Mouse (Mus musculus): ENCODE data around the gene Islr. TPM values are rescaled to one million over a fixed set of nuclear protein-coding genes. Genes with fewer than 3 reads are reported as not detected.

Islr gene
- total and polyA plus RNA-seq, 2 experiments, result 1.4 to 7.7 TPM

GRCm38 (mm10) chr9:58125811-58126210 lies 78.3 kb downstream of the Islr start:
- H3K27me3 ChIP-seq (ENCODE audit: control insufficient read depth, insufficient read depth, low read length), result peaks cover 7% of the 10 kb centered on the region
- H3K4me3 ChIP-seq (ENCODE audit: insufficient read depth, low read depth, low read length), result no peak overlapping the region
- 30% methylated on average over 4 of the region's 4 CpGs for WGBS
- no peaks in the 10 kb centered on the region for H3K36me3 ChIP-seq (ENCODE audit: control insufficient read depth, insufficient read depth, low read length)
- H3K9ac ChIP-seq (ENCODE audit: low read depth, low read length), result no peak overlapping the region
- H3K79me2 ChIP-seq (ENCODE audit: control insufficient read depth, insufficient read depth, low read length), result no peaks in the 10 kb centered on the region
- no peak overlapping the region for H3K27ac ChIP-seq (replicated peaks; ENCODE audit: insufficient read depth, low read depth, low read length)
- H3K4me1 ChIP-seq (ENCODE audit: control insufficient read depth, insufficient read depth, low read length), result peaks cover 2% of the 10 kb centered on the region; the same call in 1 of the 2 replicates
- no peak for DNase-seq (ENCODE audit: extremely low read depth, low read depth, low spot score)
- TF ChIP-seq CTCF (IDR thresholded peaks at IDR 0.05; ENCODE audit: low read depth, low read length) (no peak), POLR2A (IDR thresholded peaks at IDR 0.05; ENCODE audit: extremely low read depth, insufficient read depth, low read length) (no peak)

GRCm38 (mm10) chr9:58125085-58125484 lies 79.0 kb downstream of the Islr start:
- peaks cover 2% of the 10 kb centered on the region; the same call in 1 of the 2 replicates for H3K4me1 ChIP-seq (ENCODE audit: control insufficient read depth, insufficient read depth, low read length)
- TF ChIP-seq POLR2A (IDR thresholded peaks at IDR 0.05; ENCODE audit: extremely low read depth, insufficient read depth, low read length), result no peak
- TF ChIP-seq CTCF (IDR thresholded peaks at IDR 0.05; ENCODE audit: low read depth, low read length), result no peak
- no peaks in the 10 kb centered on the region for H3K79me2 ChIP-seq (ENCODE audit: control insufficient read depth, insufficient read depth, low read length)
- no peaks in the 10 kb centered on the region for H3K36me3 ChIP-seq (ENCODE audit: control insufficient read depth, insufficient read depth, low read length)
- DNase-seq (ENCODE audit: extremely low read depth, low read depth, low spot score), result no peak
- H3K4me3 ChIP-seq (ENCODE audit: insufficient read depth, low read depth, low read length), result no peak overlapping the region
- H3K9ac ChIP-seq (ENCODE audit: low read depth, low read length), result no peak overlapping the region
- no peak overlapping the region for H3K27ac ChIP-seq (replicated peaks; ENCODE audit: insufficient read depth, low read depth, low read length)
- WGBS, result 72% methylated on average over 3 of the region's 3 CpGs
- H3K27me3 ChIP-seq (ENCODE audit: control insufficient read depth, insufficient read depth, low read length), result peaks cover 7% of the 10 kb centered on the region

- no peaks in the 10 kb centered on the region for H3K79me2 ChIP-seq (ENCODE audit: control insufficient read depth, insufficient read depth, low read length)
- H3K27me3 ChIP-seq (ENCODE audit: control insufficient read depth, insufficient read depth, low read length), result no peaks in the 10 kb centered on the region
- H3K27ac ChIP-seq (replicated peaks; ENCODE audit: insufficient read depth, low read depth, low read length), result no peak within 1 kb of the TSS
- WGBS, result 19% methylated on average over 2 of the region's 2 CpGs
- H3K9ac ChIP-seq (ENCODE audit: low read depth, low read length), result no peak within 1 kb of the TSS
- H3K4me1 ChIP-seq (ENCODE audit: control insufficient read depth, insufficient read depth, low read length), result peaks cover 7% of the 10 kb centered on the region
- TF ChIP-seq POLR2A (IDR thresholded peaks at IDR 0.05; ENCODE audit: extremely low read depth, insufficient read depth, low read length), result no peak
- no peak for TF ChIP-seq CTCF (IDR thresholded peaks at IDR 0.05; ENCODE audit: low read depth, low read length)
- H3K4me3 ChIP-seq (ENCODE audit: insufficient read depth, low read depth, low read length), result no peak within 1 kb of the TSS
- peak; percentile 4 for DNase-seq (ENCODE audit: extremely low read depth, low read depth, low spot score)
- H3K36me3 ChIP-seq (ENCODE audit: control insufficient read depth, insufficient read depth, low read length), result no peaks in the 10 kb centered on the region
Measured at GRCm38 (mm10) chr9:58118671-58119070, 85.4 kb downstream of the Islr start, which contains the start of gene Ccdc33. Ccdc33 (minus strand) TSS chr9:58118823.

GRCm38 (mm10) chr9:58116024-58116651 lies 88.0 kb downstream of the Islr start:
- TF ChIP-seq CTCF (IDR thresholded peaks at IDR 0.05; ENCODE audit: low read depth, low read length) (no peak), POLR2A (IDR thresholded peaks at IDR 0.05; ENCODE audit: extremely low read depth, insufficient read depth, low read length) (no peak)
- H3K36me3 ChIP-seq (ENCODE audit: control insufficient read depth, insufficient read depth, low read length), result no peaks in the 10 kb centered on the region
- H3K4me1 ChIP-seq (ENCODE audit: control insufficient read depth, insufficient read depth, low read length), result peaks cover 13% of the 10 kb centered on the region
- no peaks in the 10 kb centered on the region for H3K79me2 ChIP-seq (ENCODE audit: control insufficient read depth, insufficient read depth, low read length)
- DNase-seq (ENCODE audit: extremely low read depth, low read depth, low spot score), result peak; percentile 85
- H3K4me3 ChIP-seq (ENCODE audit: insufficient read depth, low read depth, low read length), result no peak overlapping the region
- H3K27ac ChIP-seq (replicated peaks; ENCODE audit: insufficient read depth, low read depth, low read length), result no peak overlapping the region
- H3K27me3 ChIP-seq (ENCODE audit: control insufficient read depth, insufficient read depth, low read length), result no peaks in the 10 kb centered on the region
- 47% methylated on average over 7 of the region's 7 CpGs for WGBS
- no peak overlapping the region for H3K9ac ChIP-seq (ENCODE audit: low read depth, low read length)

GRCm38 (mm10) chr9:58115297-58115925 lies 88.7 kb downstream of the Islr start:
- H3K4me3 ChIP-seq (ENCODE audit: insufficient read depth, low read depth, low read length), result no peak overlapping the region
- no peak overlapping the region for H3K9ac ChIP-seq (ENCODE audit: low read depth, low read length)
- no peaks in the 10 kb centered on the region for H3K27me3 ChIP-seq (ENCODE audit: control insufficient read depth, insufficient read depth, low read length)
- TF ChIP-seq POLR2A (IDR thresholded peaks at IDR 0.05; ENCODE audit: extremely low read depth, insufficient read depth, low read length), result no peak
- DNase-seq (ENCODE audit: extremely low read depth, low read depth, low spot score), result no peak
- 61% methylated on average over 7 of the region's 7 CpGs for WGBS
- H3K79me2 ChIP-seq (ENCODE audit: control insufficient read depth, insufficient read depth, low read length), result no peaks in the 10 kb centered on the region
- H3K27ac ChIP-seq (replicated peaks; ENCODE audit: insufficient read depth, low read depth, low read length), result no peak overlapping the region
- H3K4me1 ChIP-seq (ENCODE audit: control insufficient read depth, insufficient read depth, low read length), result peaks cover 13% of the 10 kb centered on the region
- H3K36me3 ChIP-seq (ENCODE audit: control insufficient read depth, insufficient read depth, low read length), result no peaks in the 10 kb centered on the region

- peaks cover 13% of the 10 kb centered on the region for H3K4me1 ChIP-seq (ENCODE audit: control insufficient read depth, insufficient read depth, low read length)
- H3K4me3 ChIP-seq (ENCODE audit: insufficient read depth, low read depth, low read length), result no peak overlapping the region
- H3K27me3 ChIP-seq (ENCODE audit: control insufficient read depth, insufficient read depth, low read length), result no peaks in the 10 kb centered on the region
- H3K27ac ChIP-seq (replicated peaks; ENCODE audit: insufficient read depth, low read depth, low read length), result no peak overlapping the region
- TF ChIP-seq POLR2A (IDR thresholded peaks at IDR 0.05; ENCODE audit: extremely low read depth, insufficient read depth, low read length) (no peak), CTCF (IDR thresholded peaks at IDR 0.05; ENCODE audit: low read depth, low read length) (no peak)
- 26% methylated on average over 9 of the region's 9 CpGs for WGBS
- H3K36me3 ChIP-seq (ENCODE audit: control insufficient read depth, insufficient read depth, low read length), result no peaks in the 10 kb centered on the region
- no peak for DNase-seq (ENCODE audit: extremely low read depth, low read depth, low spot score)
- no peaks in the 10 kb centered on the region for H3K79me2 ChIP-seq (ENCODE audit: control insufficient read depth, insufficient read depth, low read length)
- H3K9ac ChIP-seq (ENCODE audit: low read depth, low read length), result no peak overlapping the region
Measured at GRCm38 (mm10) chr9:58114019-58114418, 90.1 kb downstream of the Islr start.

Measured in liver, adult 2 months (tissue).